Mouse (Mus musculus): Measurements from ENCODE around the gene Atp1a4.

DNA sequence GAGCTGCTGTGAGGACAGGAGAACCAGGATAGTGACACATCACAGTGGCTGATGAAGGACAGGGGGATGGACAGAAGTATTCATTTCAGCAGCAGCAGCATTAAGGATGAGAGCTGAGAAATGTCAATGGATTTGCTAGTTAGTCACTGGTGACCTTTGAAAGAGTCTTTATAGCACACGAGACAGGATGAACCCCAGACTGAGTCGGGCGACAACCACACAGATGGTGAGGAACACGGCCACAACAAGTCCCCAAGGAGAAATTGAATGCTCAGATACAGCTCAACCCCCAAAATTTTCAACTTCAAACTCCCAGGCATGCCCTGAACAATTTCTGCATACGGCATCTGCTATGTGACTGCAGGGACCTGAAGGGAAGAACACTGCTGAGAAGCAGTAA is 28.5 kb upstream of the Atp1a4 start:
- no peak for TF ChIP-seq CTCF (IDR thresholded peaks at IDR 0.05; ENCODE audit: control insufficient read depth, insufficient read depth, insufficient read length)
- TF ChIP-seq MYOD1 (IDR thresholded peaks at IDR 0.05; ENCODE audit: control insufficient read depth, insufficient read length, low read depth), result no peak
- no peak for TF ChIP-seq CEBPB (IDR thresholded peaks at IDR 0.05; ENCODE audit: low read depth)
- no peak for TF ChIP-seq USF1 (IDR thresholded peaks at IDR 0.05; ENCODE audit: low read depth)

Data from C2C12 (cell line).